Mouse (Mus musculus): Measurements from ENCODE around the gene Ctsll3.

Gene Ctsll3

GRCm38 (mm10) chr13:60802749-60803148, at the start of gene Ctsll3:
Gene Ctsll3, minus strand, starts transcription at chr13:60802849.
- DNase-seq, result no peak

GRCm38 (mm10) chr13:60848241-60849120, 45.8 kb upstream of the Ctsll3 start:
- no peak for DNase-seq

GRCm38 (mm10) chr13:60843153-60843552, 40.5 kb upstream of the Ctsll3 start:
- no peak for DNase-seq

GRCm38 (mm10) chr13:60842703-60843102, 40.1 kb upstream of the Ctsll3 start:
- no peak for DNase-seq

- DNase-seq, result no peak
These were observed 36.8 kb upstream of the Ctsll3 start for GRCm38 (mm10) chr13:60839353-60839902.

- DNase-seq, result peak; percentile 51
These were observed 23.4 kb upstream of the Ctsll3 start for GRCm38 (mm10) chr13:60826052-60826451.

- no peak for DNase-seq
These were observed 18.0 kb upstream of the Ctsll3 start for GRCm38 (mm10) chr13:60820486-60821175.

GRCm38 (mm10) chr13:60819469-60819868, 16.8 kb upstream of the Ctsll3 start:
- DNase-seq, result peak; percentile 76

- no peak for DNase-seq
These were observed 11.1 kb upstream of the Ctsll3 start for GRCm38 (mm10) chr13:60813722-60814121.

- DNase-seq, result no peak
These were observed 10.1 kb upstream of the Ctsll3 start for GRCm38 (mm10) chr13:60812768-60813167.

GRCm38 (mm10) chr13:60809690-60810089, 7.0 kb upstream of the Ctsll3 start:
- no peak for DNase-seq

GRCm38 (mm10) chr13:60789466-60789865, 13.2 kb downstream of the Ctsll3 start:
- DNase-seq, result no peak

- no peak for DNase-seq
These were observed 16.4 kb downstream of the Ctsll3 start, which contains the start of gene BC051665 for GRCm38 (mm10) chr13:60786264-60786663. Gene BC051665, minus strand, starts transcription at chr13:60786364.

- DNase-seq, result no peak
These were observed 19.3 kb downstream of the Ctsll3 start for GRCm38 (mm10) chr13:60783301-60783700.

GRCm38 (mm10) chr13:60780534-60780933, 22.1 kb downstream of the Ctsll3 start:
- DNase-seq, result no peak

- no peak for DNase-seq
These were observed 41.5 kb downstream of the Ctsll3 start for GRCm38 (mm10) chr13:60761161-60761560.

- DNase-seq, result no peak
These were observed 42.3 kb downstream of the Ctsll3 start for GRCm38 (mm10) chr13:60760392-60760791.

GRCm38 (mm10) chr13:60759136-60759535, 43.5 kb downstream of the Ctsll3 start:
- peak; percentile 81 for DNase-seq

GRCm38 (mm10) chr13:60757292-60757691, 45.4 kb downstream of the Ctsll3 start:
- no peak for DNase-seq

GRCm38 (mm10) chr13:60755251-60755650, 47.4 kb downstream of the Ctsll3 start:
- no peak for DNase-seq

- DNase-seq, result no peak
These were observed 49.4 kb downstream of the Ctsll3 start for GRCm38 (mm10) chr13:60753216-60753615.

- DNase-seq, result no peak
These were observed 51.7 kb downstream of the Ctsll3 start for GRCm38 (mm10) chr13:60750930-60751329.

- DNase-seq, result no peak
These were observed 54.1 kb downstream of the Ctsll3 start for GRCm38 (mm10) chr13:60748556-60748955.
